Mouse (Mus musculus) cerebellum, adult 11 months (tissue): ENCODE data around the gene Ccdc141.

Experiments
- DNase-seq: peaks from one replicate; pipeline ENCODE4 v3.0.0; 2022

Gene Ccdc141

DNA sequence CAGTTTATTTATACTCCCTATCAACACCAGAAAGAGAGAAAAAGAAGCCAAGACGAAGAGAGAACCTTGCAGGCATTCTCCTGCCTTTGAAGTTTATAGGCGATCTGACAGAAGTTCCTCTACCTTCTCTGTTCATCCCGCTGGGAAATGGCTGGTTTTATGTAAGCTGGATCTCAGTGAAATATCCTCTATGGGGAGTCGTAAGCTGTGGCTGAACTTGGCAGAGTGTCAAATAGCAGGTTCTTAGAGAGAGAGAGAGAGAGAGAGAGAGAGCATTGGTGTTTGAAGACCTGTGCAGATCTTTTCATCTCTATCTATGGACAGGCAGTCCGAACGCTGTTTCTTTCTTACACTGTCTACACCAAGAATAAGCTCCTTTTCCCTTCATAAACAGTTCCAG lies 2.9 kb upstream of the Ccdc141 start:
- DNase-seq, result no peak

- DNase-seq, result no peak
These were observed 1.8 kb upstream of the Ccdc141 start for GRCm38 (mm10) chr2:77172241-77172671.

GRCm38 (mm10) chr2:77171444-77172240 lies 1.2 kb upstream of the Ccdc141 start:
- no peak for DNase-seq

GRCm38 (mm10) chr2:77169916-77170632 lies 362 bp downstream of the Ccdc141 start:
- DNase-seq, result no peak

DNA sequence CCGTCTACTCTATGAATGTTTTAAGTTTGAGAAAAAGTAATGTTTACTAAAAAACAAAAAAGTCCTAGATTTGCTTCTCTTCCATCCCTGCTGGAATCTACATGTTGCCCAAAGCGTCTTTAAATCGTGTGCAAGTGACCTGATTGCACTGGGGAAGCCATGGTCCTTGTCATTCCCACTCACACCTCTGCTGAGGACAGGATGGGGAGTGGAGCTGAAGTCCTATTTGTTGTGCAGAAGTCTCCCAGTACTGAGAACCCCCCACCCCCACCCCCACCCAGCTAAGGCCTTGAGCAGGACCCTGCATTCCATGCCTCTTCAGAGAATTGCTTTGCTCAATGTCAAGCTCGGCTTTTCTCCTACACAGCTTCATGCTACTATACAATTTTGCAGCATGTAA lies 1.2 kb downstream of the Ccdc141 start:
- no peak for DNase-seq

DNA sequence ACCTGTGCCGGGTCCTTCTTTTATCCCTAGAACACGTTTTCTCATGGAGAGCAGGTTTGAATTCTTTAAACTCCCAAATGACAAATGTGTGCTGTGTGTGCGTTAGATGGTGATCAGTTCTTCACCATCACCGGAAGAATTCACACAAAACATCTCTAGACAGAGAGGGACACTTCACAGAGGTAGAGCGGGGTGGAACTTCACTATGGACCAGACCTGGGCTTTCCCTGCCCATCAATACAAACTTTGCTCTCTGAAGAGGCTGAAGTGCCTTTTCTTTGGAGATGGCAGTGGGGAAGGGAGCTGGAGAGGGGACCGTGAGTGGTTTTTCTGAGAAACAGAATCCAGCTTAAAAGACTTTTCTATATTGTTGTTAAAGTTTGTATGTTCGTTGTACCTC lies 1.7 kb downstream of the Ccdc141 start:
- DNase-seq, result no peak

GRCm38 (mm10) chr2:77168081-77168685 lies 2.3 kb downstream of the Ccdc141 start:
- DNase-seq, result no peak

- DNase-seq, result no peak
These were observed 4.1 kb downstream of the Ccdc141 start for GRCm38 (mm10) chr2:77166366-77166765.

- no peak for DNase-seq
These were observed 5.8 kb downstream of the Ccdc141 start for GRCm38 (mm10) chr2:77164662-77165061.

DNA sequence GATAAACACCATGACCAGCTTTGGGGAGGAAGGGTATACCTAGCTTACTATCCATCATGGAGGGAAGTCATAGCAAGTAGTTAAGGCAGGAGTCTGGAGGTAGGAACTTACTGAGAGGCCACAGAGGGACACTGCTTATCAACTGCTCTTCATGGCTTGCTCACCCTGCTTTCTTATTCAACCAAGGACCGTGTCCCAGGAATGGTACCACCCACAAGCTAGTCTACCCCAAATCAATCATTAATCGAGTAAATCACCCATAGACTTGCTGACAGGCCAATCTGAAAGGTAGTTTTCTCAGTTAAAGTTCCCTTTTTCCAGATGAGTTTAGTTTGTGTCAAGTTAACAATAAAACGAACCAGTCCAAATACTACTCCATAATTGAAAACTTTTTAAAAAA lies 7.1 kb downstream of the Ccdc141 start:
- no peak for DNase-seq

DNA sequence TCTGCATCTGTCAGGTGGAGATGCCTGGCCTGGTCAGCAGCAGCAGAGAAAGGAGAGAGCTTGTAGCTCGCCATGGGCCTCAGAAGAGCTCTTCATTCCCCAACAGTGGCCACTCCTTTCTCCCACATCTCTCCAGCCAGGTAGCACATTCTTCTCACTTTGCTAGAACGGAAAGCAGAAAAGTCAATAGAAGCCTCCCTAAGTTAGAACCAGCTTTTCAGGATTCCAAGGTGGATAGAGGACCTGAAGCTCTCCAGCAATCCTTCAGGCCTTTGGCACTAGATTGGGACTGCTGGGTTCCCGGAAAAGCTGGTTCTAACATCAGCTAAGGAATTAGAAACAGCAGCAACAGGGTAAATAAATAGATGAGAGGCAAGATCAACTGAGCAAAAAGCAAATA lies 8.3 kb downstream of the Ccdc141 start:
- DNase-seq, result no peak

DNA sequence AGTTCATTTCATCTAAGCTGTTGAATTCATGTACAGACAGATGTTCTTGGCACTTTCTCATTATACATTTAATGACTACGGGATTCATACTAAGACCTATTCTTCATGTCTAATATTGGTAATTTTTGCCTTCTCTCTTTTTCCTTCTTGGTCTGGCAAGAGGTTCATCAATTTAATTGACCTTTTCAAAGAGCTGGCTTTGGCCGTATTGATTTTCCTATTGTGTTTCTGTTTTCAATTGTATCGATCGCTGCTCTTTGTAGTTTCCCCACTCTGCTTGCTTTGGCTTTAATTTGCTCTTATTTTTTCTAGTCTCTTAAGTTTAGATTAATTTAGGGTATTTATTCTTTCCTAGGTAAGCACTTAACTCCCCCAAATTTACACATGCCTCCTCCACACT lies 12.9 kb downstream of the Ccdc141 start:
- DNase-seq, result no peak

DNA sequence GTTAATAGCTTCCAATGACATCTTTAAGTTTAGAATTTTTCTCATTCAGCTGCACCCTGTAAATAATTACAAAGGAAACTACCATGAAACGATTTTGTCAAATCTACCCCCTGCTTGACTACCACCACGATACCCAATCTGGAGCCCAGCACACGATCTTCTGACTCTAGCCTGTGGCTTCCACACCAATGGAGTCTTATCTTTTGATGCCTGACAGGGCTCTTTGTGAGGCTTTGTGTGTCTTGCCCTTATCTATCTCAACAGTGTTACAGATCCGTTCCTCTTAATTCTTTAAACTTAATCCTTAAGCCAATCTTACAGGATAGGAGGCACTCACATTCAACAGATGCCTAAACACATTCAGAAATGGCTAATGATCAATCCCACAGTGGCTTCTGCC lies 16.4 kb downstream of the Ccdc141 start:
- DNase-seq, result no peak

DNA sequence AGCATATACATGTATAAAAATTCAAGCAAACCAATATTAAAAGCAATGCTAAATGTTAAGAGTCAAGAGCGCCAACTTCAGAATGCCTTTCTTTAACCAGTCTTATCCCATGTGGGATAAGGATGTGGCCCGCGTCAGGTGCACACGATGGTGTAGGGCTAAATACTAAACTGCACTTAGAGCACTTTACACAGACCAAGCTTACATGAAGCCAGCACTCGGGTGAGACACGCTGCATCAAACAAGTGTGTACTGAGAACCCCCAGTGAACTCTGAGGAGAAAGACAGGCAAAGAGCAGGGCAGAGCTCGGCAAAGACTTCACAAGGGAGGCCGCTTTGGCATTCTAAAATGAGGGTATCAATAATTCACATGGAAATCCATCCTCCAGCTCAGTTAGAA lies 19.2 kb downstream of the Ccdc141 start:
- no peak for DNase-seq

DNA sequence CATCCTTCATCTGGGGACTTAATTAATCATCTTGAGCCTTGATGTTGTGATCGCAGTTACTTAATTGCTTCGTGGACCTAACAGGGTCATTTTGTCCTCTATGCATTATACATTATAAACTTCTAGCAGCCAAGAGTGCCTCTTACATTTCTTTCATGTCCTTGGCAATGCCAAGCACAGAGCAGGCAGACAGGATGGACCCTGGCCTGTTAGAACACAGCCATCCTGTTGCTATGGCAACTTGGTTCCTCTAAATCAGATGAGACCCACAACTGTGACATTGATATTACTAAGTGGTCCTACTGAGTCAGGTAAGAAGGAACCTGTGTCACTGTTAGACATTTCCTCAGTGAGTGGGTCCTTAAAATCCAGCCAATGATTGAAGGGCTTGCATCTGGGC lies 20.9 kb downstream of the Ccdc141 start:
- DNase-seq, result no peak

DNA sequence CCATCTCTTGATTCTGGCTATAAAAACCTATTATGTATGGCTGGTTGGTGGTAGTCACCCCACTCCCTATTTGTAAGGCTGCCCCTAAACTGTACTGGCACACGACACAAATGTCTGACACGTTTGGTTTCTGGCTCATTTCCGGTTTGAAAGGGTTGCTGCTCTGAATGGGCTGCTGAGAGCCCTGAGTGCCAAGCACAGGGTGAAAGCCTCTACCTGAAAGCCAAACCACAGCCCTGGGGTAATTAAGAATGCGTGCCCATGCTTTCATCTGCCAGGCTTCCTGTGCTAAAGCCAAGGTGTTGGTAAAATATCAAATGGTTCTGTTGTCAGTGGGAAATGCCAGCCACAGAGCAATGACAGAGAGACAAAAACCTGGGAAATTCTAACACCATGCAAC lies 22.2 kb downstream of the Ccdc141 start:
- no peak for DNase-seq

DNA sequence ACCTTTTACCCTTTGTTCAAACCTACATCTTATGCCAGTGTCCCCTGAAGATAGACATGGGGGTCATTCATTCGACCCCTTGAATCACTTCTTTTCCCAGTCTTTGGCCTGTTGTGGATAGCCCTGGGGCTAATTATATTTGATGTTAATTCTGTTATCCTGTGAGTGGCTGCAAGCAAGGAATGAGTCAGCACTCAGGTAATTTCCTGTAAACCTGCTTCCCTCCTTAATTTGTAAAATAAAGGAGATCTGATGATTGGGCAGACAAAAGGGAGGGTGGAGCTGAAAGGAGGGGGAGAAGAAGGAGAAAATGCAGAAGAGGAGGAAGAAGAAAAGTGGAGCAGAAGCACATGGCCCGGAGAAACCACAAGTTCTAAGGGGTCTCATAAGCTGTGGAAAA lies 23.5 kb downstream of the Ccdc141 start:
- DNase-seq, result no peak

DNA sequence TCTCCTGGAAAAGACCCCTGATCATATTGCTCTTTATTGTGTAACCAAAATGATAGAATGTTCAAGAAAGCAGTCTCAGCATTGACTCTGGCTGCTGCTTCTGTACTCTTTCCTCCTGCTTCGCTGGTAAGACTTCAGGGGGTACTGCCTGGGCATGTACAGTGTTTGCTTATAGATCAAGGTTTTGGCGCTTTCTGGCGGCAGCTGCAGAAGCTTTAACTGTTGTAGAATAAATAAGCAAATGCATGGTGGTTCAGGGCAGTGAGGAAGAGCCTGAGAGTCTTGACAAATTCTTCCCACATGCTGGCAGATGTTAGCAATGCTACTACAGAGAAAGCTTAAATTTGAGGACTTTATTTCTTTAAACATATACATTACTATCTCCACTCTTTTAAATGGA lies 24.1 kb downstream of the Ccdc141 start:
- DNase-seq, result no peak

- no peak for DNase-seq
These were observed 26.9 kb downstream of the Ccdc141 start for GRCm38 (mm10) chr2:77143536-77143935.

DNA sequence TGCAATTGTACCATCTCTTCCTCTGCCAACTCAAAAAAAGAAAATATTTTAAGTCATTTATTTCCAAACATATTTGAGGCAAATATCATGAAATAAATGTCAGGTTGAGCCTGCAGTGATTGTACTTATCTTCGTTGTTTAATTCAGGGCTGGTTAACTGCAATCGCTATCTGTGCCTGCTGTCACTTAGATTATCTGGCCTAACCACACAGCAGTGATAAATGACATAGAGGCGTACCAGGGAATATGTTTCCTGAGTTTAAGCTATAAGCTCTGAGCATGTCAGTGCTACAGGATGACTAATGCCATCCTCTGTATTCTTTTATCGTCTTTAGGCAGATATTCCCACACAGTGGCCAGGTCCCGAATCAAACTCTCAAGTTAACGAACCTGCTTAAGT lies 31.6 kb downstream of the Ccdc141 start:
- no peak for DNase-seq

DNA sequence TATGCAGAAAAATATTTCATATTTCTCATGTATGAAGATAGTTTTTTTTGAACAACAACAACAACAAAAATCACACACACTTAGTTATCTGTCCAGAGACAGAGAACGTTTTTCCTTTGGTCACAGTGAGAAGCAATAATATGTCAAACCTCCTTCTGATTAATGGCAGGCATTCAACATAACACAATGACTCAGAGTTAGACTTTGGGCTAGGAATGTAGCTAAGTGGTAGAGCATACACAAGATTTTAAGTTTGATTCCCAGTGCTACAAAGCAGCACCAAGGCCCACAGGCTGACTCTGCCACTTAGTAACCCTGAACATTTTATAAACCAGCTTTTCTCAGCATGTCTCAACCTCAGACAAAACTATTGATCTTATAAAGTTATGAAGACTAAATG lies 35.5 kb downstream of the Ccdc141 start:
- no peak for DNase-seq

DNA sequence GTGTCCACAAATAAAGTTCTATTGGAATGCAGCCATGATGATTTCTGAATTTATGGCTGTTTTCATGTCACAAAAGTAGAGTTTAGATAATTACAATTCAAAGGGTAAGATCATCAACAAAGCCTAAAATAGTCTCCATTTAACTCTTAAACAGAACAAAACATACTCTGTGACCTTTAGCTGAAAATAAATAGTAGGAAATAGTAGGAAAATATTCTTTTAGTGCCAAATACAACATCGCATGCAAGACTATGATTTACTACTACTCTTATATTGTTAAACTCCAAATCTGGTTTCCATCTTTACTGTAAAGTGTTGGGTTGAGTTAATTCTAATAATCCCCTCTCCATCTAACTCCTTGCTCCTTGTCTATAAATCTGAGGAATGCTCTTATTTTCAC lies 37.0 kb downstream of the Ccdc141 start:
- no peak for DNase-seq

DNA sequence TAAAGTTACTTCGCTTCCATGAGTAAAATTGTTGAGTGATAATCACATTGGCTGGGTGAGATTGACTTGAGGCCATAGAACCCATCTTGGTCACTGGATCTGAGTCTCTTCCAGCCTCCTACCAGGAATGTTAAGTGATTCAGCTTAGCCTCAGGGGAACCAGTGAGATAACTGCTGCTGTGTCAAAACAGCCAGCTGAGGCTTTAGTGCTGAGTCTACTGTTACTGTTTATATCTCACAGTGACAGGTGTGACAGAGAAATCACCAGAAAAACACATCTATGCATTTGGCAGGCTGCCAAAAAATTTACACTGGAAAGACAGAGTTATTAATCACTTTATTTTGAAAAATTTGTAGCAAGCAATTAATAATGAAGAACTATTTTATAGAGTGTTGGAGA lies 43.5 kb downstream of the Ccdc141 start:
- no peak for DNase-seq

GRCm38 (mm10) chr2:77118102-77118501 lies 52.3 kb downstream of the Ccdc141 start:
- DNase-seq, result no peak
